Mouse (Mus musculus) granulocyte monocyte progenitor cell, adult 5-6 weeks (primary cell): ENCODE measurements around the gene Nlrp4a. TPM values are rescaled to one million over a fixed set of nuclear protein-coding genes. Genes with fewer than 3 reads are reported as not detected.
"Not testable (repeated sequence)": the region's sequence is repeated elsewhere in the genome, so short reads cannot be mapped to it uniquely, and the experiment has no call there.

ENCODE experiments used
- ATAC-seq: replicated peaks from 2 replicates; pipeline ENCODE4 v1.8.0; 2016; ENCODE audit warnings: mild to moderate bottlenecking, moderate TSS enrichment, inconsistent platforms; ENCODE audit not compliant: poor library complexity, severe bottlenecking
- total RNA-seq, 2 experiments: library from RNA; stranded (forward) in 1 of 2; stranded (reverse) in 1 of 2; fragments of 200-712, 200-1000 nt in 1 of 2; fragments of >200 nt in 1 of 2; fragmentation: Nextera tagmentation in 1 of 2; gene quantifications; 2 replicates each; pipeline ENCODE4 v1.2.3; 2014 to 2017

Gene Nlrp4a
- total RNA-seq (2014; fragmentation: Nextera tagmentation) (not detected in 2 replicates), total RNA-seq (2017) (not detected in 2 replicates)

- no peak for ATAC-seq
These were observed at the start of gene Nlrp4a for GRCm38 (mm10) chr7:26434813-26435212. Gene Nlrp4a (plus strand): TSS chr7:26435113.

- ATAC-seq: not testable (repeated sequence)
These were observed 48.2 kb upstream of the Nlrp4a start for GRCm38 (mm10) chr7:26386691-26387090.

- not testable (repeated sequence) for ATAC-seq
These were observed 43.8 kb upstream of the Nlrp4a start for GRCm38 (mm10) chr7:26391137-26391536.

GRCm38 (mm10) chr7:26391811-26392210, 43.1 kb upstream of the Nlrp4a start:
- not testable (repeated sequence) for ATAC-seq

- ATAC-seq: not testable (repeated sequence)
These were observed 31.3 kb upstream of the Nlrp4a start, which contains the start of gene Nlrp9c for GRCm38 (mm10) chr7:26403600-26403999. Gene Nlrp9c (minus strand): TSS chr7:26403700.

GRCm38 (mm10) chr7:26476690-26477089, 41.8 kb downstream of the Nlrp4a start:
- no peak for ATAC-seq

GRCm38 (mm10) chr7:26489514-26489913, 54.6 kb downstream of the Nlrp4a start:
- ATAC-seq: not testable (repeated sequence)

Other genes with a start within 250 kb of the Nlrp4a start
- not detected in 2 replicates for gene Vmn1r184, start 174.8 kb upstream of the Nlrp4a start, total RNA-seq (2014; fragmentation: Nextera tagmentation)
- not detected in 2 replicates for gene Vmn1r184, start 174.8 kb upstream of the Nlrp4a start, total RNA-seq (2017)
- not detected in 2 replicates for gene Cyp2a4, start 127.9 kb upstream of the Nlrp4a start, total RNA-seq (2014; fragmentation: Nextera tagmentation)
- gene Cyp2a4, start 127.9 kb upstream of the Nlrp4a start, total RNA-seq (2017): not detected in 2 replicates
- not detected in 2 replicates for gene Nlrp9c, start 31.4 kb upstream of the Nlrp4a start, total RNA-seq (2014; fragmentation: Nextera tagmentation)
- not detected in 2 replicates for gene Nlrp9c, start 31.4 kb upstream of the Nlrp4a start, total RNA-seq (2017)
- not detected in 2 replicates for gene Nlrp9a, start 99.9 kb downstream of the Nlrp4a start, total RNA-seq (2014; fragmentation: Nextera tagmentation)
- not detected in 2 replicates for gene Nlrp9a, start 99.9 kb downstream of the Nlrp4a start, total RNA-seq (2017)
- gene Vmn1r185, start 183.4 kb downstream of the Nlrp4a start, total RNA-seq (2014; fragmentation: Nextera tagmentation): not detected in 2 replicates
- not detected in 2 replicates for gene Vmn1r185, start 183.4 kb downstream of the Nlrp4a start, total RNA-seq (2017)